Mouse (Mus musculus): Measurements from ENCODE around the gene Gm3278.
"Not testable (repeated sequence)": the region's sequence is repeated elsewhere in the genome, so short reads cannot be mapped to it uniquely, and the experiment has no call there.

The Gm3278 gene

GRCm38 (mm10) chr14:4892116-4892515, at the start of gene Gm3278:
TSS of gene Gm3278 (plus strand) at chr14:4892416.
- DNase-seq (ENCODE audit: low spot score) = not testable (repeated sequence)

DNA sequence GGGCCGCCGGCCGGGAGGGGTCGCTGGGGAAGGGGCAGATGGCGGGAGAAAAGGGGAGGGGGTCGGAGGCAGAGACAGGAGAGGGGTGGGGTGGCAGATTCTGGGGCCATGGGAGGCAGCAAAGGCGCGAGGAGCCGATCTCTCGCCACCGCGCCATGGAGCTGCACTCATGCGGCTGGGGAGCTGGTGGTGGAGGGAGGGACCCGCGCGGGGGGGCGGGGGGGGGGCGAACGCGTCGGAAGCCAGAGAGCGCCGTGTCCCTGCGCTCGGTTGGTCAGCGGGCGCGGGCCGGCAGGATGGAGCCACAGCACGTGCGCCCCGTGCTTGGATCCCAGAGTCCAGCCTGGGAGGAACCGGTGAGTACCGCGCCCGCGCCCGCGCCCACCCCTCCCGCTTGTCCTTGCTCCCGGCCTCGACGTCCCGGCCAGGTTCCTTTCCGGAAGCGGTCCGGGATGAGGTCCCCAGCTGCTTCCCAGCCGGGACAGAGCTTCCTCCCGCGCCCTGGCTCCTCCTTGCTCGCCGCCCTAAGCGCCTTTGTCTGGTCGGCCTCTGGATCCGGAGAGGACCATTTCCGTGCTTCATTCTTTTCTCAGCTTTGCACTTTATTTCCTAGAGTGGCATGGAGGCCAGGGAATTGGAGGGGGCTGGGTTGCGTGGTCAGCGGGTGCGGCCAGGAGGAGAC, 36.8 kb upstream of the Gm3278 start, which contains the start of gene Gm3264:
Gene Gm3264, plus strand, starts transcription at position 278 of the 682 bp plus-strand sequence.
- not testable (repeated sequence) for DNase-seq (ENCODE audit: low spot score)
